Mouse (Mus musculus) lung, postnatal 0 days (tissue): Measurements from ENCODE around the gene Chmp5. TPM values are rescaled to one million over a fixed set of nuclear protein-coding genes. Genes with fewer than 3 reads are reported as not detected.
"Not testable (repeated sequence)": the region's sequence is repeated elsewhere in the genome, so short reads cannot be mapped to it uniquely, and the experiment has no call there.

Experiments used
- ATAC-seq: fragments of 200-750 bp; cut with Nextera tagmentation; 2 replicates; pipeline ENCODE4 v1.8.0; 2017; ENCODE audit warnings: moderate library complexity
- DNase-seq: peaks from one replicate; pipeline ENCODE4 v3.0.0-alpha.2; 2016; ENCODE audit warnings: low spot score
- H3K27ac ChIP-seq: fragments of 300-500 bp; sonication (generic); 2 replicates; pipeline ENCODE4 v1.5.1; 2014; ENCODE audit warnings: antibody characterized with exemption, mild to moderate bottlenecking, low read length, mixed read lengths
- H3K27me3 ChIP-seq: fragments of 300-500 bp; sonication (generic); replicated peaks from 2 replicates; pipeline ENCODE4 v1.6.1; 2014; ENCODE audit warnings: low read length, mixed read lengths; ENCODE audit not compliant: insufficient read depth
- H3K36me3 ChIP-seq: fragments of 300-500 bp; sonication (generic); 2 replicates; pipeline ENCODE4 v1.6.1; 2014; ENCODE audit warnings: low read length, mixed read lengths; ENCODE audit not compliant: insufficient read depth
- H3K4me1 ChIP-seq: fragments of 300-500 bp; sonication (generic); 2 replicates; pipeline ENCODE4 v1.6.1; 2014; ENCODE audit warnings: antibody characterized with exemption, low read depth, low read length, mixed read lengths; ENCODE audit not compliant: insufficient read depth
- H3K4me2 ChIP-seq: fragments of 300-500 bp; sonication (generic); replicated peaks from 2 replicates; pipeline ENCODE4 v1.6.1; 2014; ENCODE audit warnings: low read depth, mild to moderate bottlenecking, low read length, moderate library complexity, mixed read lengths
- H3K4me3 ChIP-seq: fragments of 300-500 bp; sonication (generic); 2 replicates; pipeline ENCODE4 v1.5.1; 2014; ENCODE audit warnings: low read depth, low read length
- H3K9ac ChIP-seq: fragments of 300-500 bp; sonication (generic); replicated peaks from 2 replicates; pipeline ENCODE4 v1.6.1; 2014; ENCODE audit warnings: low read depth, mild to moderate bottlenecking
- H3K9me3 ChIP-seq: fragments of 300-500 bp; sonication (generic); 2 replicates; pipeline ENCODE4 v1.6.1; 2016; ENCODE audit warnings: low read length, mixed read lengths
- CTCF ChIP-seq: IDR thresholded peaks from 2 replicates; pipeline ENCODE4 v1.5.1; 2016; ENCODE audit warnings: antibody characterized with exemption, mild to moderate bottlenecking
- EP300 ChIP-seq: IDR thresholded peaks from 2 replicates; pipeline ENCODE4 v1.6.1; 2016; ENCODE audit warnings: antibody characterized with exemption, mild to moderate bottlenecking, control low read depth
- WGBS: fragments of 180-500 bp; shearing (Covaris S2); extraction: QIAGEN DNeasy Blood & Tissue Kit; methylation state at CpG from one replicate; pipeline ENCODE4 v1.1.7; 2014; 5-methylcytosine and 5-hydroxymethylcytosine counted together
- polyA plus RNA-seq: library from polyadenylated mRNA; unstranded; fragments of >200 nt; fragmentation: Nextera tagmentation; extraction: Ambion mirVana; gene quantifications from 2 replicates; pipeline ENCODE4 v1.2.1, GENCODE M21; 2015

Chmp5 gene
- polyA plus RNA-seq, 1 experiment from 2014 or later: 150 TPM

DNA sequence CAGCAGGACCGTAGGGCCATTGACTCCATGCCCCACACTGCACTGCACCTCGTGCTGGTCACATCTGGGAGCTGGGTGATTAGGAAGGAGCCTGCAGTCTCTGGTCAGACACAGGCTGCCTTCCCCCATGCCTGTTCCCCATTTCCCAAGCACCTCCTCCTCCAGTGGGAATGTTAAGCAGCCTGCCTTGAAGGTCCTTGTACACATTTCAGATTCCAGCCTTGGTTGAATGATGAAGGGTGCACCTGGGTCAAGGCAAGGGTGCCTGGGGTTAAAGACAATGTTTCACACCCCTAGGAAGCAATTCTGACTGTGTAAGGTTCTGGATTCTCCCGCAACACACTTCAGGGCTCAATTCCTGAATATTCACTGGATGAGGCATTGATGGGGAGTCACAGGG, 26.9 kb upstream of the Chmp5 start:
- 37% methylated on average over 3 of the region's 3 CpGs for WGBS

GRCm38 (mm10) chr4:40923087-40923651, 25.0 kb upstream of the Chmp5 start:
- ATAC-seq: no peak
- Histone ChIP-seq H3K9ac (no peak overlapping the region), H3K9me3 (no peaks in the 10 kb centered on the region), H3K27me3 (no peaks in the 10 kb centered on the region), H3K4me2 (no peak overlapping the region), H3K4me3 (no peak overlapping the region), H3K27ac (no peak overlapping the region), H3K36me3 (no peaks in the 10 kb centered on the region), H3K4me1 (no peaks in the 10 kb centered on the region)
- no peak for TF ChIP-seq CTCF
- no peak for TF ChIP-seq EP300
- 65% methylated on average over 6 of the region's 6 CpGs for WGBS
- DNase-seq: no peak

More for the DNA sequence above, 26.9 kb upstream of the Chmp5 start:
- Histone ChIP-seq H3K27me3 (no peaks in the 10 kb centered on the region), H3K36me3 (no peaks in the 10 kb centered on the region), H3K4me2 (no peak overlapping the region), H3K9ac (no peak overlapping the region), H3K4me3 (no peak overlapping the region), H3K27ac (peak overlapping the region; percentile 22), H3K4me1 (no peaks in the 10 kb centered on the region), H3K9me3 (no peaks in the 10 kb centered on the region)
- DNase-seq (no peak), ATAC-seq (peak; percentile 73)
- TF ChIP-seq CTCF (no peak), EP300 (peak; percentile 30; the same call in 1 of the 2 replicates)

GRCm38 (mm10) chr4:40925568-40925967, 22.6 kb upstream of the Chmp5 start:
- WGBS: 57% methylated on average over 3 of the region's 3 CpGs
- Histone ChIP-seq H3K9ac (no peak overlapping the region), H3K4me1 (no peaks in the 10 kb centered on the region), H3K27me3 (no peaks in the 10 kb centered on the region), H3K9me3 (no peaks in the 10 kb centered on the region), H3K27ac (no peak overlapping the region), H3K4me2 (no peak overlapping the region), H3K4me3 (no peak overlapping the region), H3K36me3 (no peaks in the 10 kb centered on the region)
- ATAC-seq (no peak), DNase-seq (no peak)
- TF ChIP-seq EP300 (no peak), CTCF (no peak)

DNA sequence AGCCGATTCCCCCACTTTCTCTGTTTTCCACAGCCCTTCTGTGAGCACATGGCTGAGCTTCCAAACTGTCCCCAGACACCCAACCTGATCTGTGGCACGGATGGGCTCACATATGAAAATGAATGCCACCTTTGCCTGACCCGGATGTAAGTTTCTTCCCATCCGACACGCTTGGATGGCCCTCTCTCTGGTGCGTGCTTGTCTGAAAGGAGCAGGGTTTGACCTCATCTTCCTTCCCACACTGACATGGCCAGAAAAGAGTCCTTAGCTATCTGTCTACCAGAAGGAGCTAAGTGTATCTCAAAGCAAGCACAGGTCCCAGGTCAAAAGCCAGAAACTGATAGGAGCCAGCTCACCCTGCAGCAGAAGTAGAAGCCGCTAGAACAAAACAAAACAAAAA, 19.2 kb upstream of the Chmp5 start:
- DNase-seq (no peak), ATAC-seq (no peak)
- H3K36me3 ChIP-seq: 0 out of 2 replicates have a peak, but pooled peaks cover 9% of the 10 kb centered on the region
- no peak overlapping the region for H3K9ac ChIP-seq
- H3K27ac ChIP-seq: no peak overlapping the region
- WGBS: 80% methylated on average over 7 of the region's 7 CpGs
- H3K4me1 ChIP-seq: no peaks in the 10 kb centered on the region
- no peak overlapping the region for H3K4me3 ChIP-seq
- H3K27me3 ChIP-seq: no peaks in the 10 kb centered on the region
- H3K4me2 ChIP-seq: no peak overlapping the region
- H3K9me3 ChIP-seq: no peaks in the 10 kb centered on the region
- no peak for TF ChIP-seq EP300
- no peak for TF ChIP-seq CTCF

DNA sequence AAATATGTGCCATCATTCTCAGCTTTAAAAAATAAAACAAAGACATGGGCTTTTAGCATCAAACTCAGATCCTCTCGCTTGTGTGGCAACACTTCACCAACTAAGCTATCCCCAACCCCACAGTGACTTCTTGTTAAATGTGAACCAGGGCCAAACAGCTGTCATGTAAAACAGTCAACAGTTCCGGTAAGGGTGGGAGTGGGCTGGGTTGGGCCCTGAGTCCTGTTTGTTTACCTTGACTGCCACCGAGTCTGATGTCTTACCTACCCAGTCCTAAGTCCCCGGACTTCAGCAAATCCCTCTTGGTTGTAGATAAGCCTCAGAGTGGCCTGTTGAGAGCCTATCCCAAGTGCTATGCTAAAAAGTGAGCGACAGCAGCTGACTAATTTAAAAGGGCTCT, 14.5 kb upstream of the Chmp5 start:
- H3K27ac ChIP-seq: no peak overlapping the region
- H3K9me3 ChIP-seq: no peaks in the 10 kb centered on the region
- H3K4me2 ChIP-seq: no peak overlapping the region
- no peaks in the 10 kb centered on the region for H3K4me1 ChIP-seq
- TF ChIP-seq EP300 (no peak), CTCF (no peak)
- no peak overlapping the region for H3K9ac ChIP-seq
- ATAC-seq (no peak), DNase-seq (no peak)
- H3K27me3 ChIP-seq: no peaks in the 10 kb centered on the region
- peaks cover 32% of the 10 kb centered on the region for H3K36me3 ChIP-seq
- WGBS: 59% methylated on average over 5 of the region's 5 CpGs
- no peak overlapping the region for H3K4me3 ChIP-seq

DNA sequence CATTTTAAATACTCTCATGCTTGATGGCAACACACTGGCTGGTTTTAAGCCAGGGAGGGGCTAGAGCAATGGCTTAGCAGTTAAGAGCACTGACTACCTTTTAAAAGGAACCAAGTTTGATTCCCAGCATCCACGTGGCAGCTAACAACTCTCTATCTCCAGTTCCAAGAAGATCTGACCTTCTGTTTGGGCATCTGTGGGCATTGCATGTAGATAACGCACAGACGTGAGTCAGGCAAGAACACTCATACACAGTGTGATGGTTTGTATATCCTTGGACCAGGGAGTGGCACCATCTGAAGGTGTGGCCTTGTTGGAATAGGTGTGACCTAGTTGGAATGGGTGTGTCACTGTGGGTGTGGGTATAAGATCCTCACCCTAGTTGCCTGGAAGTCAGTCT, 13.8 kb upstream of the Chmp5 start:
- not testable (repeated sequence) for H3K9ac ChIP-seq, H3K4me3 ChIP-seq, DNase-seq, H3K4me2 ChIP-seq, H3K27me3 ChIP-seq, H3K4me1 ChIP-seq, ATAC-seq, H3K9me3 ChIP-seq, H3K27ac ChIP-seq
- peaks cover 38% of the 10 kb centered on the region for H3K36me3 ChIP-seq
- WGBS: 81% methylated on average over 3 of the region's 3 CpGs
